Mouse (Mus musculus): ENCODE measurements around the gene Ppp1r35. TPM values are rescaled to one million over a fixed set of nuclear protein-coding genes. Genes with fewer than 3 reads are reported as not detected.

Ppp1r35 gene
- total RNA-seq, 1 experiment from 2014 or later: 12.8 TPM

DNA sequence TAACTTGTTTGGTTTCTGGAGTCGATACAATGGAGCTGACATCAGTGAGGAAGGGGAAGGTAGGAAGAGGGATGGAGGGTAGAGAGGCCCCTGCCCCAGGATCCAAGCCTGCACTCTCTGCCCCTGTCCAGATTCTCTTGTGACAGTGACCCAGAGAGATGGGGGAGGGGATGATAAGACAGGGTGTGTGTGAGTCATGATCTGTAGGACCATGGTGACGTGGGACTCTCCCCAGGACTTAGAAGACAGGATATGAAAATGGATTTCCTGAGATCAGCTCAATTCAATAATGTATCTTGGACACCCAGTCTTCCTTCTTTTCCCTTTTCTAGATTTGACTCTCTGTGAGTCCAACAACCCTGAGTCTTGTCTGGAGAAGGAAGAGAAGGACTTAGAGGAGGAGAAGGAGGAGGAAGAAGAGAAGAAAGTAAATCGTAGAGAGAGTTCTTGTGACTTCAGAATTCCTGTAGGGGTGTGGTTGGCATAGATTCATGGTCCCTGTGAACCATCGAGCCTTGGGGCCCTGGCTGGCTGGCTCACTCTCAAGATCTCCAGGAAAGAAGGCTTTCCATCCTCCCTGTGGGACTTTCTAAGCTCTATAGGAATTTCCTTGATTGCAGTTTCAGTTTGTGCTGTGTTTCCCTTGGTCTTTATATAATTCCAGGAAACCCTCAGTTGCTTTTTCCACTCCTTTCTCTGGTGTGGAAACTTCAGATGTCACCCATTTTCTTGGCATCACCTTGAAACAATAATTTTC, 39.0 kb downstream of the Ppp1r35 start:
- ATAC-seq (ENCODE audit: extremely low read depth, insufficient number of reproducible peaks, low FRiP score, poor library complexity, severe bottlenecking): no peak

DNA sequence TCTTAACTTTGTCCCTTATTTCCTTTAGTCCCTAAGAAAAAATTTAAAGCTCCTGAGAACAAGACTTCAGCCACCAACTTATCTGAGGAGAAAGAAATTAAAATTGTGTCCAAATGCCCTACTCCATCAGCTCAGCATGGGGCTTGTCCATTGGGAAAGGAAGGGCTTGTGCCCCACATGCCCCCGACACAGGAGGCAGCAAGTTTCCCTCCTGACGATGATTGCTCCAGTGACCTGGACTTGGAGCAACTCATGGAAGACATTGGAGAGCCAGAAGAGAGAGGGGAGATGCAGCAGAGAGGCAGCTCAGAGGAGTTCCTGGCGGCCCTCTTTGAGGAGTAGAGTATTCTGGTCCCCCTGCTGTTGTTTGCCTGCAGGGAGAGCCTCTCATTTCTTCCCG, 43.5 kb downstream of the Ppp1r35 start:
- ATAC-seq (ENCODE audit: extremely low read depth, insufficient number of reproducible peaks, low FRiP score, poor library complexity, severe bottlenecking): no peak

- ATAC-seq (ENCODE audit: extremely low read depth, insufficient number of reproducible peaks, low FRiP score, poor library complexity, severe bottlenecking): no peak
Measured at GRCm38 (mm10) chr5:137822602-137823001, 44.0 kb downstream of the Ppp1r35 start.

- no peak for ATAC-seq (ENCODE audit: extremely low read depth, insufficient number of reproducible peaks, low FRiP score, poor library complexity, severe bottlenecking)
Measured at GRCm38 (mm10) chr5:137823455-137824045, 44.9 kb downstream of the Ppp1r35 start.

DNA sequence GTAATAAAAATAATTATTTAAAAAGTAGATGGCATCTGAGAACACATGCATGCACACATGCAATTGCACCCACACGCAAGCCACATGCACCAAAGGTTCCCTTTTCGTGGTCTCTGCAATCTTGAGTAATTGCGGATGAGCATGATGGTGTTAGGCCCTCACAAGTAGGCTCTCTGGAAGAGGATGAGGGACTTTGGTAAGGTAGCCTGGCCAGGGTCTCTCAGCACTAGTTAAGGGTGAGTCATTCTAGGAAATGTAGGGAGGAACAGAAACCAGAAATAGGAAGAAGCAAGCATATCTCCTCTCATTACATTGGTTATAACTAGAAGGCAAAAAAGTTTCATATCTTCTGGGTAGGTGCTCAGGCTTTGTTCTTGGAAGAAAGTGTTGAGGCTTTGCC, 46.4 kb downstream of the Ppp1r35 start:
- no peak for ATAC-seq (ENCODE audit: extremely low read depth, insufficient number of reproducible peaks, low FRiP score, poor library complexity, severe bottlenecking)

DNA sequence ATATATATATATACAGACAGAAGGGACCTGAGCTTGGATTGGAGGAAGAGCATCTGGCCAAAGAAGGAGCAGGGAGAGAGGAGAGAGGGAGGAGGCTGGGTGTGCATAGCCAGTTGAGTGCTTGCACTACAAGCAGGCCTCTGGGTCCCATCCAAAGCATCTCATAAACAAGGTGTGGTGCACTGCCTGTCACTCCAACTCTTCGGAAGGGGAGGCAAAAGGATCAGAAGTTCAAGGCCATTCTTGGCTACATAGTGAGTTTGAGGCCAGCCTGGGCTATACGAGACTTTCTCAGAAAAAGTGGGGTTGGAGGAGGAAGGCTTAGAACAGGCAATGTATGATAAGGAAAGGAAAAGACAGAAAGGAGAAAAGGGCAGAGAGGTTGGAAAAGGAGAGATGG, 47.3 kb downstream of the Ppp1r35 start:
- no peak for ATAC-seq (ENCODE audit: extremely low read depth, insufficient number of reproducible peaks, low FRiP score, poor library complexity, severe bottlenecking)

- no peak for ATAC-seq (ENCODE audit: extremely low read depth, insufficient number of reproducible peaks, low FRiP score, poor library complexity, severe bottlenecking)
Measured at GRCm38 (mm10) chr5:137826421-137826820, 47.8 kb downstream of the Ppp1r35 start.

GRCm38 (mm10) chr5:137828694-137829093, 50.0 kb downstream of the Ppp1r35 start:
- peak; percentile 82 for ATAC-seq (ENCODE audit: extremely low read depth, insufficient number of reproducible peaks, low FRiP score, poor library complexity, severe bottlenecking)

Other genes starting within 250 kb of the Ppp1r35 start
- gene Epo, start 245.6 kb upstream of the Ppp1r35 start, total RNA-seq (2017): not detected in 2 replicates
- 428 and 434 TPM in 2 replicates for gene Gnb2, start 245.3 kb upstream of the Ppp1r35 start, total RNA-seq (2017)
- 0.37 TPM in 1 of 2 replicates, not detected in the other for gene Actl6b, start 225.3 kb upstream of the Ppp1r35 start, total RNA-seq (2017)
- 0.61 TPM in 1 of 2 replicates, not detected in the other for gene Tfr2, start 209.0 kb upstream of the Ppp1r35 start, total RNA-seq (2017)
- gene Mospd3, start 177.8 kb upstream of the Ppp1r35 start, total RNA-seq (2017): 3.5 and 4.2 TPM in 2 replicates
- 0.25 and 0.58 TPM in 2 replicates for gene Pcolce, start 165.1 kb upstream of the Ppp1r35 start, total RNA-seq (2017)
- gene Fbxo24, start 149.8 kb upstream of the Ppp1r35 start, total RNA-seq (2017): 0.61 and 0.70 TPM in 2 replicates
- gene Lrch4, start 149.7 kb upstream of the Ppp1r35 start, total RNA-seq (2017): 119 and 123 TPM in 2 replicates
- gene Gm20605, start 149.7 kb upstream of the Ppp1r35 start, total RNA-seq (2017): 41.0 and 44.6 TPM in 2 replicates
- 109 and 156 TPM in 2 replicates for gene Sap25, start 137.5 kb upstream of the Ppp1r35 start, total RNA-seq (2017)
- gene Irs3, start 133.1 kb upstream of the Ppp1r35 start, total RNA-seq (2017): 0.47 and 0.61 TPM in 2 replicates
- gene Agfg2, start 94.1 kb upstream of the Ppp1r35 start, total RNA-seq (2017): 4.9 and 5.5 TPM in 2 replicates
- gene Nyap1, start 37.2 kb upstream of the Ppp1r35 start, total RNA-seq (2017): 0.12 TPM in 2 replicates
- gene Tsc22d4, start 33.1 kb upstream of the Ppp1r35 start, total RNA-seq (2017): 170 TPM in 2 replicates
- 36.5 and 42.2 TPM in 2 replicates for gene Mepce, start 8.8 kb downstream of the Ppp1r35 start, total RNA-seq (2017)
- gene Zcwpw1, start 8.9 kb downstream of the Ppp1r35 start, total RNA-seq (2017): 24.7 and 29.4 TPM in 2 replicates
- gene Pilra, start 57.4 kb downstream of the Ppp1r35 start, total RNA-seq (2017): 321 and 361 TPM in 2 replicates
- gene Pilrb1, start 79.3 kb downstream of the Ppp1r35 start, total RNA-seq (2017): 124 and 127 TPM in 2 replicates
- 139 and 177 TPM in 2 replicates for gene Pilrb2, start 93.0 kb downstream of the Ppp1r35 start, total RNA-seq (2017)
- not detected in 2 replicates for gene Cyp3a13, start 142.8 kb downstream of the Ppp1r35 start, total RNA-seq (2017)
- gene Gjc3, start 184.2 kb downstream of the Ppp1r35 start, total RNA-seq (2017): not detected in 2 replicates
- not detected in 2 replicates for gene Azgp1, start 202.7 kb downstream of the Ppp1r35 start, total RNA-seq (2017)
- not detected in 2 replicates for gene Smok3a, start 242.4 kb downstream of the Ppp1r35 start, total RNA-seq (2017)
- not detected in 2 replicates for gene Smok3b, start 242.6 kb downstream of the Ppp1r35 start, total RNA-seq (2017)

Data from neutrophil, adult 5-6 weeks (primary cell).